Mouse (Mus musculus) CD8-positive naive resting alpha-beta T cell, adult 2 months (primary cell): ENCODE measurements at regions not wholly inside any gene's neighbourhood (a gene's known extent, or its start where the extent isn't known, plus 50 kb on each side); places are given as distances from the start of the nearest gene placed in this dataset.

Experiments
- DNase-seq, 2 experiments: peaks; one replicate each; pipeline ENCODE4 v3.0.0; 2022; ENCODE audit warnings: low read depth in 2 of 2, low spot score in 2 of 2

DNA sequence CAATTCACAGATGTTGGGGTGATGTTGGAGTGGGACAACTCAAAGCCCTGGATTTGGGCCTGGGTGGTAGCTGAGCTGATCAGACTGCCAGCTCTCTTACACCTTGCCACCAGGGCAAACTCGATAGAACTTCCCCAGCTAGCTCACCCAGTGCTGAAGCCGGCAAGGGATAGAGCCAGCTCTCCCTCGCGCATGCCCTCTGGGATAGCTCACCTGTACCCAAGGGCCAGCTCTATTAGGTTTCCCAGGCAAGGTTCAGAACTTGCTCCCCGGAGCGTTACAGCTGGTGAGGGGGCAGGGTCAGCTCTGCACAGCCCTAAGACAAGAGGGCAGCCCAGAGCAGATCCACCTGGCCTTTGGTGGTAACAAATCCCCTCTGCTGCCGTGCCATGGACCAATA lies 54.1 kb upstream of the 1700012A03Rik start:
- no peak for DNase-seq

- no peak for DNase-seq
Measured at GRCm38 (mm10) chr6:31995249-31995648, 54.8 kb upstream of the 1700012A03Rik start.

DNA sequence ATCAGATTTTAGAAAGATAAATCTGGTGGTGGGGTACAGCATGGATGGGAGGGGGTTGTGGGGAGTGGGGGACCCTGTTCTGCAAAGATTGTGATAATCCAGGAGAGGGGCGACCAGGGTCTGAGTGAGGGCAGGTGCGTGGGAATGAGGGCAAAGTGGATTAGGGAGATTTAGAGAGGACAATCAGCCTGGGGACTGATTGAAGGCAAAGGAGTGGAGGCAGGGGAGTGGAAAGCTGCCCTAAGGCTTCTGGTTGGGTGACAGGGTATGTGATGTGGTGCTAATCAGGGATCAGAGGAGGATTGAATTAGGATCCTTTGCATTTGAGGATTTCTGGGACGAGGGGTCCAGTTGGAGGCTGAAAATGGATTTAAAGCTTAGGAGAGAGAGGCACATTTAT lies 64.3 kb upstream of the 1700012A03Rik start:
- no peak for DNase-seq

GRCm38 (mm10) chr6:31976705-31977104 lies 73.3 kb upstream of the 1700012A03Rik start:
- no peak for DNase-seq

- DNase-seq, result no peak
Measured at GRCm38 (mm10) chr6:31948063-31948481, 102.0 kb upstream of the 1700012A03Rik start.

DNA sequence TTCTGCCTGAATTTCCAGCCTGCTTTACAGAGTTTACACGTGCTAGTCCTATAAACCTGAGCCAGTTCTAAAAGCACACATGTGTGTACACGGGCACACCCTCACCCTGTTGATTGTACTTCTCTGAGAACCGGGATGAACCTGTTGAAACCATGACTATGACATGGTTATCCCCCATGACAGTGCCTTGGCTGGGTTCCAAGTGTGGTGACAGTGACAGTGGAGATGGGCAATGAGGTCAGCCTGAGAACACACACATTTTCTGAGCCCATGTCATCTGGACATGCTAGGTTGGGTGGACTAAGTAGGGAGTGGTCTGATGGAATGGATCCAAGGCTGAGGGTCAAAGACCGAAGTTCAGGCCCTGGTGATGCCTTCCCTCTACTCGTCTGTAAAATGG lies 103.5 kb upstream of the 1700012A03Rik start:
- no peak for DNase-seq

DNA sequence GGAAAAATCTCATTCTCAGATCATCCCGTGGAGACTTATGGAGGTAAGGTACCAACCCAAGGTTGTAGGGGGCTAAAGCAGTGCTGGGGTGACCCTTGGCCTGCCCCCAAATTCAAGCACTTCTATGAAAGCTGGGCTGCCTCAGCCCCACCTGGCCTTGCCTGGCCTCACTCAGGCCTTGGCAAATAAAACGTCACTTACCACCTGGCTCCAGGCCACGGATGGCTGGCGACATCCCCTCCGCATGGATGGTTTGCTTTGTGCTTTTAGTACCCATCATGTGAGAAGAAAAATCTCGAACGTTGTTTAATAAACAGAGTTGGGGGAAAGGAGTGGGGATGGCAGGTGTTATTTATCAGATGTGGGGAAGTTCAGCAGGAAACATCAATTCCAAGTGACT lies 104.7 kb upstream of the 1700012A03Rik start:
- DNase-seq, result no peak

DNA sequence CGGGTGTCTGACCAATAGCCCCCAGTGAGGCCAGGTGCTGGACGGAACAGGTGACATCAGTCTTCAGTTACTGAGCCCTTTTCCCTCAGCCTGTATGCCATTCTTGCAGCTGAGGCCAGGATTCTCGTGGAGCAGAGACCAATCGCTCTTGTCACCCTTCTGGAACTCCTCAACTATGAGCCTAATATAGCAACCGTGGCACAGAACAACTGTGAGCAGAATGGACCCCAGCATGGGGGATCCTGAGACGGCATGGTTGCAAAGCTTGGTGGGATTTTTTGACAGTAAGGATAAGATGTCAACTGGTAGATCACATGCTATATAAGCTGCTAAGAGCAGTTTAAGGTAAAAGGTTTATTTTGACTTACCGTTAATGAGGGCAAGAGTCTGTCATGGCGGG lies 105.5 kb upstream of the 1700012A03Rik start:
- DNase-seq, result no peak

- no peak for DNase-seq
Measured at GRCm38 (mm10) chr6:31942696-31943095, 107.3 kb upstream of the 1700012A03Rik start.

GRCm38 (mm10) chr6:31938216-31938814 lies 111.7 kb upstream of the 1700012A03Rik start:
- peak; percentile 20 to 31 for DNase-seq

GRCm38 (mm10) chr6:31937146-31937545 lies 112.9 kb upstream of the 1700012A03Rik start:
- no peak for DNase-seq

- DNase-seq, result no peak
Measured at GRCm38 (mm10) chr6:31934826-31935225, 115.2 kb upstream of the 1700012A03Rik start.

GRCm38 (mm10) chr6:31933956-31934355 lies 116.1 kb upstream of the 1700012A03Rik start:
- no peak for DNase-seq

GRCm38 (mm10) chr6:31933364-31933763 lies 116.7 kb upstream of the 1700012A03Rik start:
- no peak for DNase-seq

DNA sequence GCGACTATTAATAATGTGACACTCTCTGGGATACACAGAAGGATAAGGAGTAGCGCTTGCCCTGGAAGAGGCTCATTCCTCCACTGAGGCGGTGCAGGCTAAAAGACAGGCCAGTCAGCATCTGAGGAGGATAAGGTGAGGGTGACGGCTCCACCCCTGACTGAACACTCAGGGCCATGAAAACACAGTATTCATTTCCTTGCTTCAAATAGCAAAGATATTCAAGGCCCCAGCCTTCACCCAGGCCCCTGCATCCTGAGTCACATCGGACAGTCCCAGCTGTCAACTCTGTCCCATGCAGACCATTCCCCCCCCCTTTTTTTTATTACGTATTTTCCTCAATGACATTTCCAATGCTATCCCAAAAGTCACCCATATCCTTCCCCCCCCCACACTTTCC lies 118.9 kb upstream of the 1700012A03Rik start:
- no peak for DNase-seq

DNA sequence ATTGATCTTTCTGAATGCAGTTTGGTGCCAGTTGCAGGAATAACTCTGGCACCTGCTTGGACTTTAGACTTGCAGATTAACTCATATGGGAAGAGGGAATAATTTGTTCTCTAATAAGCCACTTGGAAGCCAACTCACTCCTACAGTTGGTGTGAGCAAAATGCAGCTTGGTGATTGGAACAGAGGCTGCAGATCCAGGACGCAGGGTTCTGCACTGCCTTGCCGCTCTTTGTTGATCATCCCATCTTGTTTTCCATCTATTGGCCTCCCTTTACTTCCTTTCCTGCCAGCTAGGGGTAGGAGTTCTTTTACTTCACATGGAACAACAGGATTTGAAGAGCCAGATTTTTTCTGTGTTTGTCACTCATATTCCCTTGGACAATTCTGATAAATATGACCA lies 120.9 kb upstream of the 1700012A03Rik start:
- no peak for DNase-seq

- no peak for DNase-seq
Measured at GRCm38 (mm10) chr6:31927181-31927580, 122.9 kb upstream of the 1700012A03Rik start.

GRCm38 (mm10) chr6:31924669-31925046 lies 125.4 kb upstream of the 1700012A03Rik start:
- DNase-seq, result no peak

- DNase-seq, result no peak
Measured at GRCm38 (mm10) chr6:31923951-31924668, 125.9 kb upstream of the 1700012A03Rik start.

- DNase-seq, result no peak
Measured at GRCm38 (mm10) chr6:31921561-31922152, 128.4 kb upstream of the 1700012A03Rik start.

- no peak for DNase-seq
Measured at GRCm38 (mm10) chr6:31917411-31918131, 132.5 kb upstream of the 1700012A03Rik start.

- no peak for DNase-seq
Measured at GRCm38 (mm10) chr6:31901791-31902190, 148.3 kb upstream of the 1700012A03Rik start.
